Mouse (Mus musculus) embryonic fibroblast, embryonic 13.5 days (primary cell): ENCODE measurements around the gene Il19. TPM values are rescaled to one million over a fixed set of nuclear protein-coding genes. Genes with fewer than 3 reads are reported as not detected.

ENCODE experiments used
- H3K27ac ChIP-seq: 2 replicates; pipeline ENCODE4 v1.5.1; 2012; ENCODE audit warnings: low read length, control low read depth, inconsistent platforms; ENCODE audit not compliant: insufficient read depth
- H3K4me1 ChIP-seq: 2 replicates; pipeline ENCODE4 v1.6.1; 2011; ENCODE audit warnings: low read length; ENCODE audit not compliant: control insufficient read depth, insufficient read depth
- H3K4me3 ChIP-seq: 2 replicates; pipeline ENCODE4 v1.5.1; 2011; ENCODE audit warnings: mild to moderate bottlenecking, control low read depth, low read length; ENCODE audit not compliant: insufficient read depth
- CTCF ChIP-seq: IDR thresholded peaks from 2 replicates; pipeline ENCODE4 v1.5.1; 2011; ENCODE audit warnings: mild to moderate bottlenecking, control low read depth, low read length, moderate library complexity, borderline replicate concordance; ENCODE audit not compliant: insufficient read depth
- POLR2A ChIP-seq: IDR thresholded peaks from 2 replicates; pipeline ENCODE4 v1.6.1; 2011; ENCODE audit warnings: low read depth, mild to moderate bottlenecking, control low read depth, low read length, moderate library complexity
- polyA plus RNA-seq: library from polyadenylated mRNA; stranded (reverse); fragments of >200 nt; gene quantifications from 2 replicates; pipeline ENCODE4 v1.2.4, GENCODE M21; 2011; ENCODE audit warnings: low read depth; ENCODE audit not compliant: missing spikeins, insufficient read length

Il19 gene
- polyA plus RNA-seq, 1 experiment: not detected

GRCm38 (mm10) chr1:130936351-130936750, 3.6 kb downstream of the Il19 start:
- H3K4me3 ChIP-seq: no peak overlapping the region
- H3K4me1 ChIP-seq: no peaks in the 10 kb centered on the region
- no peak overlapping the region for H3K27ac ChIP-seq
- TF ChIP-seq CTCF (no peak), POLR2A (no peak)

GRCm38 (mm10) chr1:130926484-130926883, 13.4 kb downstream of the Il19 start:
- Histone ChIP-seq H3K27ac (no peak overlapping the region), H3K4me3 (no peak overlapping the region), H3K4me1 (no peaks in the 10 kb centered on the region)
- TF ChIP-seq POLR2A: no peak
- no peak for TF ChIP-seq CTCF

- Histone ChIP-seq H3K27ac (no peak overlapping the region), H3K4me1 (no peaks in the 10 kb centered on the region), H3K4me3 (no peak overlapping the region)
- TF ChIP-seq POLR2A: no peak
- TF ChIP-seq CTCF: no peak
These were observed 21.5 kb downstream of the Il19 start for GRCm38 (mm10) chr1:130918323-130918980.

- Histone ChIP-seq H3K4me1 (no peaks in the 10 kb centered on the region), H3K4me3 (no peak within 1 kb of the TSS), H3K27ac (no peak within 1 kb of the TSS)
- no peak for TF ChIP-seq CTCF
- no peak for TF ChIP-seq POLR2A
These were observed 28.4 kb downstream of the Il19 start, which contains the start of gene Il20 for GRCm38 (mm10) chr1:130911401-130912010. Il20 (minus strand) TSS chr1:130911451.

- H3K4me1 ChIP-seq: no peaks in the 10 kb centered on the region
These were observed 37.4 kb downstream of the Il19 start for GRCm38 (mm10) chr1:130902505-130902904.

GRCm38 (mm10) chr1:130894468-130894867, 45.4 kb downstream of the Il19 start:
- TF ChIP-seq POLR2A (no peak), CTCF (no peak)
- Histone ChIP-seq H3K4me3 (no peak overlapping the region), H3K4me1 (no peaks in the 10 kb centered on the region)

More at GRCm38 (mm10) chr1:130902505-130902904, 37.4 kb downstream of the Il19 start:
- H3K4me3 ChIP-seq: no peak overlapping the region
- TF ChIP-seq POLR2A: no peak
- TF ChIP-seq CTCF: no peak
- no peak overlapping the region for H3K27ac ChIP-seq

GRCm38 (mm10) chr1:130893329-130894040, 46.4 kb downstream of the Il19 start:
- TF ChIP-seq POLR2A: no peak
- no peak for TF ChIP-seq CTCF
- Histone ChIP-seq H3K4me1 (no peaks in the 10 kb centered on the region), H3K4me3 (no peak overlapping the region), H3K27ac (no peak overlapping the region)

More at GRCm38 (mm10) chr1:130894468-130894867, 45.4 kb downstream of the Il19 start:
- no peak overlapping the region for H3K27ac ChIP-seq

- H3K4me1 ChIP-seq: no peaks in the 10 kb centered on the region
- no peak for TF ChIP-seq POLR2A
- no peak for TF ChIP-seq CTCF
- no peak overlapping the region for H3K4me3 ChIP-seq
- no peak overlapping the region for H3K27ac ChIP-seq
These were observed 47.5 kb downstream of the Il19 start for GRCm38 (mm10) chr1:130892446-130892845.

- TF ChIP-seq POLR2A (no peak), CTCF (no peak)
- H3K27ac ChIP-seq: no peak within 1 kb of the TSS
- no peaks in the 10 kb centered on the region for H3K4me1 ChIP-seq
- no peak within 1 kb of the TSS for H3K4me3 ChIP-seq
These were observed 52.6 kb downstream of the Il19 start, which contains the start of gene Il24 for GRCm38 (mm10) chr1:130887354-130887753. Il24 (minus strand) TSS chr1:130887454.

- no peak overlapping the region for H3K4me3 ChIP-seq
- H3K27ac ChIP-seq: no peak overlapping the region
- TF ChIP-seq POLR2A (no peak), CTCF (no peak)
- no peaks in the 10 kb centered on the region for H3K4me1 ChIP-seq
These were observed 56.8 kb downstream of the Il19 start for GRCm38 (mm10) chr1:130883146-130883545.

Other genes with a start within 250 kb of the Il19 start
- gene Gm29427, start 224.3 kb downstream of the Il19 start, polyA plus RNA-seq: not detected in 2 replicates
- gene Yod1, start 222.8 kb downstream of the Il19 start, polyA plus RNA-seq: 4.9 and 6.5 TPM in 2 replicates
- gene Pfkfb2, start 210.9 kb downstream of the Il19 start, polyA plus RNA-seq: 12.7 and 16.1 TPM in 2 replicates
- gene AA986860, start 208.1 kb downstream of the Il19 start, polyA plus RNA-seq: 0.75 and 1.8 TPM in 2 replicates
- not detected in 2 replicates for gene Fcamr, start 139.2 kb downstream of the Il19 start, polyA plus RNA-seq
- gene Pigr, start 113.4 kb downstream of the Il19 start, polyA plus RNA-seq: not detected in 2 replicates
- not detected in 2 replicates for gene Fcmr, start 74.4 kb downstream of the Il19 start, polyA plus RNA-seq
- not detected in 2 replicates for gene Il24, start 52.7 kb downstream of the Il19 start, polyA plus RNA-seq
- gene Il20, start 28.7 kb downstream of the Il19 start, polyA plus RNA-seq: not detected in 2 replicates
- not detected in 2 replicates for gene Il10, start 79.7 kb upstream of the Il19 start, polyA plus RNA-seq
- gene Mapkapk2, start 157.7 kb upstream of the Il19 start, polyA plus RNA-seq: 111 and 124 TPM in 2 replicates
- gene Dyrk3, start 198.2 kb upstream of the Il19 start, polyA plus RNA-seq: 4.5 TPM in 2 replicates
- 46.7 and 46.9 TPM in 2 replicates for gene Eif2d, start 213.1 kb upstream of the Il19 start, polyA plus RNA-seq